Mouse (Mus musculus): ENCODE data around the gene Cadm3. TPM values are rescaled to one million over a fixed set of nuclear protein-coding genes. Genes with fewer than 3 reads are reported as not detected.
A peak's percentile ranks its signal among the peaks of the same experiment; 100 is the strongest.

The Cadm3 gene
- 1.5 and 2.1 TPM in 2 replicates for total RNA-seq (2015)
- total RNA-seq (2017): 0.51 and 5.2 TPM in 2 replicates

DNA sequence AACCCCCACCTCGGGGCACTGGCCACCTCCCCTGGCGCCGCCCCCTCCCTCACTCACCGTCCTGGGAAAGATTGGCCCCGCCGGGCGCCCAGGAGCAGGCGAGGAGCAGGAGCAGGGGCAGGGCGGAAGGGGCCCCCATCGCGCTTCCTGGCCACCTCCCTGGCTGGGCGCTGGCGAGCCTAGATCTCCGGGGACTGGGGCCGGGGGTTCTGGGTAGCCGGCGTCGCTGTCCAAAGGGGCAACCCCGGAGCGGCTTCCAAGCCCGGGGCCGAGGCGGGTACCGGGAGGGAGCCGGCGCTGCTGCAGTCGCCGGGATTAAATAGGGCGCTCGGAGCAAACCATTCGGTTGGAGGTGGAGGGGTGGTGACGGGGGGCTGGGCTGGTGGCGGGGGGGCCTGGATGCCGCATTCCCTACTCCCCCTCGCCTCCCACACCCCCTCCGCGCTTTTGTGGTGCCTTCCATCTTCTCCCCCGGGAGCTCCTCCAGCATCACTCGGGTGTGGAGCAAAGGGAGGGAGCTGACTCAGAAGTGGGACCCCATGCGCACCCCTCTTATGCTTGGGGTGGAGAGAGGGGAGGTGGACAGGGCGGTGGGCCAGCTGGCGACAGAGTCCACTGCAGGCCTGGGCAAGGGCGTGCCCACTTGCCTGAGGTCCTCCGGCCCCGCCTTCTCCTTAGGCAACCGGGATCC lies at the start of gene Cadm3:
Gene Cadm3 (minus strand): TSS at position 340 of the 691 bp plus-strand sequence.
- ATAC-seq (ENCODE audit: poor library complexity, severe bottlenecking): peak; percentile 13; the same call in 1 of the 2 replicates

DNA sequence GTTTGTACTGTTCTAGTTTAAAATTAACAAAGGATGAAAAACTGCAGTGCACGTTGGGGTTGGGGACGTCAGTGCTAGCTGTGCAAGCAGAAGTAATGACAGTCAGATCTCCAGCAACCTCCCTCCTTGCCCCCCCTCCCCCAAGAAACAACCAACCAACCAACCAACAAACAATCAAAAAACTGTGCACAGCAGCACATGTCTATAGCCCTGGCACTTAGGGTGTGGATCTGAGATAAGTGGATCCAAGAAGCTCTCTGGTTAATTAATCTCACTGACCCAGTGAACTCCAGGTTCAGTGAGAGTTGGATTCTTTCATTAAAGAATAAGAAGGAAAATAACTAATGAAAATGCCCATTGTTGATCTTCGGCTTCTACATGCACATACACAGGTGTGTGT lies 47.1 kb upstream of the Cadm3 start:
- no peak for ATAC-seq (ENCODE audit: poor library complexity, severe bottlenecking)

DNA sequence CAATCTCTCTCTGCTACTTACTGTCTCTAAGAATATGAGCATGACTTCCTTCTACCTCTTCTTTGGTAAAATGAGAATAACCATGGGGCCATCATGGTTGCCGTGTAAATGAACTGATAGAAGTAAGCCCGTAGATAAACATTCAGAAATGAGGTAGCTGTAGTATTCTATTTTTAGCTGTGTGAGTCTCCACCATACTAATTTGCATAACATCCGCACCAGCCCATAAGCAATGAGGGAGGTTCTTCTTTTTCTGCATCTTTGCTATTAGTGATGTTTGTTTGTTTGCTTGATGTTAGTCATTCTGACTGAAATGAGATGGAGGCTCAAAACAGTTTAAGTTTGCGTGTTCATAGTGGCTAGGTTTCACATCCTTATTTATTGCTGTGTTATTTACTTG lies 44.4 kb upstream of the Cadm3 start:
- peak; percentile 71 for ATAC-seq (ENCODE audit: poor library complexity, severe bottlenecking)

DNA sequence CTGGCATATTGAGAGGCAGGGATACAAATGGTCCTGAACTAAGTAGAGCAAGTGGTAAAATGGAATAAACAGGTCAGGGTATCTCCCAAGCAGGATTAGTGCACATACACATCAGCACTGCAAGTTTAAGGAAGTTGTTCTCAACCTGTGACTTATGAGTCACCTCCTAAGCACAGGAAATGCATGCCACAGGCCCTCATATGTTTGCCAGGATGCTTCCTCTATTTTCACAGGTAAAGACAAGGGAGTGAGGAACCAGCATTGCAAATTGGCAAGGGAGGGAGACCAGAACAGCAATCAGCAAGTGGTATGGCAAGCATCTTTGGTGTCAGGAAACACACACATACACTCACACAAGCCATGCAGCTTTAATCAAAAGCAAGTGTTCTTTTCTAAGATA lies 41.6 kb upstream of the Cadm3 start:
- peak; percentile 91 for ATAC-seq (ENCODE audit: poor library complexity, severe bottlenecking)

DNA sequence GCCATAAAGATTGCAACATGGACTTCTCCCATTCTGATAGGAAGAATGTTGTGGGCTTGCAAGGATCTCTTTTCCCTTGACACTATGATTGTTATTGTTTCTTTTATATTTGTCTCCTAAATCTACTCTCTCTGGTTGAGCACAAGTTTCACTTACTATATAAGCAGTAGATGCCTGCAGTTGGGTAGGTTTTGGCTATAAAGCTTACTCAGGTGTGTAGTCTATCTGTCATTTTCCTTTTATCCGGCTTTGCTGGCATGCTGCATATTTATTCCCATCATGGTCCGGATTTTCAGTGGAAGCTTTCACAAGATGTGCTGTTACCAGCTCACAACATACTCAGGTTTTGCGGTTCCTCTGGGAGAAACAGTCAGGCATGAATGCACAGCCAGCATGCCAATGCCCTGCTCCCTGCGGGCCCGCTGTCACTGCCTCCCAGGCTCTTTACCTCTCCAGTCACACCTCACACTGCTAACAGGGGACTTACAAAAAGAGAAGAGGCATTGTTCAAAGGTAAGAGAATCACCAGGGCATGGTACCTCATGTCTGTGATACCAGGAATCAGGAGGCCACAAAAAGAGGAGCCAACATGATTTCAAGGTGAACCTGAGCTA lies 37.3 kb upstream of the Cadm3 start:
- no peak for ATAC-seq (ENCODE audit: poor library complexity, severe bottlenecking)

DNA sequence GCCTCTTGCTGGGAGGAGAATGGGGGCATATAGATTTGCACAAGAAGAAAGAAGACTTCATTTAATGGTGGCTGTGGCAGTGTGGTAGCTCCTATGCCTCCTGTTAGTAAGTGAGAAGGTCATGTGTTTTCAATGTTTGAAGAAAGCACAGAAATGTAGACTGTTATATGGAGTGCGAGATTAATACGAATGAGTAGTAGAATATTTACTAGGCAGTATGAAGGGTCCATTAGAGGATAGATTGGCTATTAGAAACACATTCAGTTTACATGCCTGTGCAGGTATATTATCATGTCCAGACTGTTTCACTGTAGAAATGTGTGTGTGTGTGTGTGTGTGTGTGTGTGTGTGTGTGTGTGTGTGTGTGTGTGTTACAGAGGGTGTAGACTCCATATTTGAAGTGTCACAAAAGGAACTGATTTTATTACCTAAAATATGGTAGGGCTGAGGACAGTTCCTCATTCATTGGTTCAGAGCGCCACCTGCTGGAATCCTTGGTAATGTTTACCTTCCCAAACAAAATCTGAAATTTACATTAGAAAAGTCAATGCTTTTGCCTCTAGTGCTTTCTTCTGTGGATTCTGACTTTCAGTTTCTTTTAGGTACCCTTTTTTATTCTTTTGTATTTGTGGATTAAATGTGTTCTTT lies 31.0 kb upstream of the Cadm3 start:
- peak; percentile 83 for ATAC-seq (ENCODE audit: poor library complexity, severe bottlenecking)

DNA sequence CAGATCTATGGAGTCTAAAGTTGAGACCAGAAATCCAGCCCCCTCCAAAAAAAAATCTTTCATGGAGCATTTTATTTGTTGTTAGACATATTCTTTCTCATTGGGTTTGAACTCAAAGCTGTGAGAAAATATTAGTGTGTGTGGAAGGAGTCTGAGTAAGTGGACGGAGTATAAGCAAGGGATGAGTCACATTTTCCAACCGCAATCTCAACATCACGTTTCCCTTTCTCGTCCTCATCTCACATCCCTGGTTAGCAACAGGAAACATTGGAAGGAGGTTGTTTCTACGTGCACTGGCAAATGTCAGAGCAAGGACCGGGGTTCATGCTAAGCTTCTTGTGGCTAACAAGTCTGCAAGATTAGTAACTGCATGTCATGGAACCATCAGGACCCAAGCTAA lies 24.3 kb upstream of the Cadm3 start:
- 0 out of 2 replicates have a peak, but pooled peaks have one; percentile 13 for ATAC-seq (ENCODE audit: poor library complexity, severe bottlenecking)

DNA sequence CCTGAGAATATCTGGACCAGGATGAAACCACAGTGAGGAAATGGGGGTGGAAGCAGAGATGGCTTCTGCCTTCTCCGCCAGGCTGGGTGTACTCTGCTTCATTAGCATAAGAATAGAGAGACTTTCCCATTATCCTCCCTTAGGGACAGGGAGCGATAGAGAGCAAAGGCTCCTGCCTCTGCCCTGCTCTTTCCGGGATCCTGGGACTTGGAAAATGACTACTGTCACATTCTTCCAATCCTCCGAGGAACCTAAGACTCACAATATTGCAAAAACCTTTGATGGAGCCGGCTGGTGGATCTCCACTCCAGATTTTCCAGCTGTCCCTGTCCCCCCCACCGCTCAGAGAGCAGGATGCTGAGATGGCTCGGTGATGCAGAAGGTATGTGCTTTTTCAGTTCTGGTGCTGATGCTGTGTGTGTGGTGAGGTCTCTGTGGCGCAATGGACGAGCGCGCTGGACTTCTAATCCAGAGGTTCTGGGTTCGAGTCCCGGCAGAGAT lies 22.5 kb upstream of the Cadm3 start:
- ATAC-seq (ENCODE audit: poor library complexity, severe bottlenecking): no peak

DNA sequence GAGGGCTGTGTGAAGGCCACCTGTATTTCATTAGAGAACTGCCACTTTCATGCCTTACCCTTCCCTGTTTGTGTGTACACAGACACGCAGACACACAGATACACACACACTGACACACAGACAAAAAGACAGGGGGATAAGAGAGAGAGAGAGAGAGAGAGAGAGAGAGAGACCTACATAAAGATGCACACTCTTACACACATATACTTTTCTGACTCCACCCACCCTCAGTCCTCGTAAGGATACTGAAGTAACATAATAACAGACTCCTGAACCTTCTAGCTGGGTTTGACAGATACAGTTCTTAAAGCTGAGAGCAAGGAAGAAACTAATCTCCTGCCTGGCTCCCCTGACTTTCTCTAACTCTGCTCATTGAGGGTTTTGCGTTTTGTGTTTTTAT lies 21.9 kb upstream of the Cadm3 start:
- ATAC-seq (ENCODE audit: poor library complexity, severe bottlenecking): no peak

DNA sequence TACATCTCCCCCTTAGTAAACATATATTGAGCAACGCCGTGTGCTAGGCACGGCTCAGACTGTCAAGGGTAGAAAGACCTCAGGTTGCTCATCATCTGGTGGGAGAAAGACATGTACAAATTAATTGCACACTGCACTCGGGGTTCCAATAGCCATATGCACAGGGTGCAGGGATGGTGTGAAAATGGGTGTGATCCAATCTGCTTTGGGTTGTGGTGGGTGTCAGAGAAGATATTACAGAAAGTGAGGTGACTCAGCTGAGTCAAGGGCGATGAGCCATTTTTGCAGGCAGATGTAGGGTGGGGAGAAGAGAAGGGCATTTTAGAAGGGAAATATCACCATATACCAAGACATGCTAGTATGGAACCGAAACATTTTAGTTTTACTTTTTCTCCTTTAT lies 13.9 kb upstream of the Cadm3 start:
- no peak for ATAC-seq (ENCODE audit: poor library complexity, severe bottlenecking)

DNA sequence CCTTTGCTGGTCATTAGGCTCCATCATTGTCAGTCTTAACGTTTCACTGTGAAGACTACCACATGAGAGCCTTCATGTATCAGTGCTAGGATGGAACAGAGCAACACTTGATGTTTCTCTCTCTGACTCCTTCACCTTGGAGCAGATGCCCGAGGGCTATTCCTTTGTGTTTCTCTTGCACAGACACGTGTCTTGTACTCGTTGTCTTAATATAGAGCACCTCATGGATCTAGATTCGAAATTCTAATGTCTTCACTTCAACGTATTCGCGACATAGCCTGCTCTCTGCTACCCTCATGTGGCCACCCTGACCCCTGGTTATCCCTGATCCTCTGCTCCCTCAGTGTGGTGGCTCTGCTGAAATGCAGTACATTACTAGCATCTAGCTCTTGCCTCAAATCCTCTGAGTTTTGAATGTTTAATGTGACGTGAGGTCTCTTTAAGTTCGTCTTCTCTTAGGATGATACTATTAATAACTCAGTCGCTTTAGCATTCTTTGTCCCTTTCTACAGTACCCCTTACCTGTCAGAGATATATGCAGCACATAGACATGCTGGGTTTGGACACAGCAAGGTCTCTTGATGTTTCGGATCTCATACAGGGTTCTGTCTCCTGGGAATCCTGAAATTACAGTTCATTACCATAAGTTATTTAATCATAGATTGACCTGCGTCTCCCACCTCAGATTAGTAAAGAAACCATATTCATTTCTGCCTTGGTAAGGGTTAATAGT lies 10.1 kb upstream of the Cadm3 start:
- ATAC-seq (ENCODE audit: poor library complexity, severe bottlenecking): peak; percentile 77

DNA sequence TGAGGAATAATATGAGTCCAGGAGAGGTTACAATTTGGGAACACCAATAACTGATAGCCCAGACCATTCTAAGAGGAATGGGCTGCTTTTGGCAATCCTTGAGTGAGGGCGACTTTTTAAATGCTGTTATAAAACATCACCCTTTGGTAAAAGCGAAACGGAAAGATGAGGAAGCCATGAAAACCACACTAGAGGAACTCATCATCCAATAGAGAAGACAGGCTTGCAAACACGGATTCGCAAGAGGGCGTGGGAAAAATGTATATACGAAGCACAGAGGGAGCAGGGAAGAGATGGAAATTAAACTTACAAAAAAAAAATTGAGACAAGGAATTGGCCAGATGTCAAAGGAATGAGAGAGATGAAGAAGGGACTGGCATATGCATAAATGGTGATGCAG lies 6.5 kb upstream of the Cadm3 start:
- ATAC-seq (ENCODE audit: poor library complexity, severe bottlenecking): peak; percentile 69

DNA sequence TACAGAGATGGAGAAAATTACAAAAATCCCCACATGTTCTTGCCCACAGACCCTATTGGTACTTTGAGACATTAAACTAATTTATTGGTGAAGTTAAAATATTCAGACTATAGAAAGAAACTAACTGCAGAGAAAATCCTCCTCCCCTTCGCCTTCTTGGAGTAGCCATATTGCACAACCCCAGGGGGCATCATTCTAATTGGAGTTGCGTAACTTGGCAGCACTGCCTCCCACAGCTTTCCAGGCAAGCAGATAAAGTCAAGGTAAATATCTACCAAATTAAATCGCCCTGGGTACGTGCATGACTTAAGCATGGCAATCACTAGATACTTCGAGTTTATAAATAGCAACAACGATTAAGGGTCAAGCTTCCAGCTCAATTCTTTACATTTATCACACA lies 4.1 kb upstream of the Cadm3 start:
- no peak for ATAC-seq (ENCODE audit: poor library complexity, severe bottlenecking)

DNA sequence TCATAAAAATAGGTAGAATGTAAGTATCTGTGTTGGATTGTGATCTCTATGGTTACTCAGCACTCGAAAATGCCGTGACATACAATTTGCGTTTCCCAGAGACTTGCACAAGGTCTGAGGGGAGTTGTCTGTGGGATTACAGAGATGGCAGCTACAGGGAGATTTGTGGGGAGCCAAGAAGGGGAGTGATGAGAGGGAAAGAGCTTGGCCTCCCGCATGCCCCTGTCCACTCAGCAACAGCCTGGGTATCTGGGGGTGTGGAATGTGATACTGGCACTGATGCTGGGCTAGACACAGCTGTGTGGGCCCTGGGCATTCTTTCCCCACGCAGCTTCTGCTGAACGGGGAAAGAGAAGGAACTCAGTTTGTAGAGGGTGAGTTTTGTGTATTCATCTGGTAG lies 3.0 kb upstream of the Cadm3 start:
- no peak for ATAC-seq (ENCODE audit: poor library complexity, severe bottlenecking)

DNA sequence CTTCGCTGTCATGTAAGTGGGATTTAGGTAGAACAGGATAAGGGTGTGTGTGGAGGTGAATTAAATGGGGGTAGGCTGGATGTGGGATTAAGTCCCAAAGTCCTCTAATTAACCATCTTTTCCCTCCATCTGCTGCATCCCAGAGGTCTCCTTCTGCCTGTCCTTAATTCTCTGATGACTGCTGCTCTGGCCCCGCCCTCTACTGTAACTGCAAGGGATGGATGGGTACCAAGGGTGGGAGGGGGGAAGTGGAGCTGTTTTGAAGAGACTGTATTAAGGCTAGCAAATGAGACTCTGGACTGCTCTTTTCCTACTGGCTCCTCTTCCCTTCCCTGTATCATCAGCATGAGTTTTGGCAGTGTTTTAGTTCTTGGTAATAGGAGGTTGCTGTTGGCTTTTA lies 2.1 kb upstream of the Cadm3 start:
- no peak for ATAC-seq (ENCODE audit: poor library complexity, severe bottlenecking)

DNA sequence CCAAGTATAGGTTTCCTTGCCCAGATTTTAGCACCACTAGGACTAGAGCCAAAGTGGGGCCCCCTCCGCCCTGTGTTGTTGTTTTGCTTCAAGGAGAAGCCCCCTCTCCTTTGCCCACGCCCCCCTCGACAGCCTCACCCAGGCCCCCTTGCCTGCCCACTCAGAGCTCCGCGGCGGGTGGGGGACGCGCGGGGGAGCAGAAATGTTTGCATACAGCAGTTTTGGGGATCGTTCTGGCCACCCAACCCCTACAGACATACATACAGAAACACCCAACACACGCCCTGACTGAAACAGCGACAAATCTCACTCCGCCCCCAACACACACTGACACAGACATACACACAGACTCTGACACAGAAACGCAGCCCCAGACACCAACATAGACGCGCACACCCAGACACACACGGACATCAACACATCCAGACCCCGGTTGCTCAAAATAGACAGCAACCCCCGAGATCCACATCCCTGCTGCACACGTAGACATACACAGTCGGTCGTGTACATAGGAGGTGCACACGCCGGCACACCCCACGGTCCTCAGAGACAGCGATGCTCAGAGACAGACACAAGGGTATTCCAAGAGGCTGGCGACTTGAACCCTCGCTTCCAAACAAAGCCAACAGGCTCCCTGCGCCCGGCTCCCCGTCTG lies 667 bp downstream of the Cadm3 start:
- ATAC-seq (ENCODE audit: poor library complexity, severe bottlenecking): peak; percentile 12; the same call in 1 of the 2 replicates

DNA sequence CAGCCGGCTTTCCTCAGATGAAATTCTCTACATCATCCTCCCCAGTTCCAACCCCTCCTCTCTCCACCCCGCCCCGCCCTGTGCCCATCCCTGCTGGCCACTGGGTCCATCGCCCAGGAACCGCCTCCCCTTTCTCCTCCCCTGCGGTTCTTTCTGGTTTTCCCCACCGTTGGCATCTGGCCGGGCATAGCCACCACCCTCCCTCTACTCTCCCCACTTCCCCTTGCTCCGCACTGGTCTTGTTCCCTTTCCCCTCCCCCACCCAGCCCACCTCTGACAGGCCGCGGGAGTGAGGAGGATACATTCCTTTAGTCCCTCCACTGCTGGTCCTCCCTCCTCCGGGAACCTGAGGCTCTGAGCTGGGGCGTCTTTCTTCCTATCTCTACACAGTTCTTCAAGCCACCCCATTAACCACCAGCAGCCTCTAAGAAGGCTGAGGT lies 1.5 kb downstream of the Cadm3 start:
- ATAC-seq (ENCODE audit: poor library complexity, severe bottlenecking): peak; percentile 80

DNA sequence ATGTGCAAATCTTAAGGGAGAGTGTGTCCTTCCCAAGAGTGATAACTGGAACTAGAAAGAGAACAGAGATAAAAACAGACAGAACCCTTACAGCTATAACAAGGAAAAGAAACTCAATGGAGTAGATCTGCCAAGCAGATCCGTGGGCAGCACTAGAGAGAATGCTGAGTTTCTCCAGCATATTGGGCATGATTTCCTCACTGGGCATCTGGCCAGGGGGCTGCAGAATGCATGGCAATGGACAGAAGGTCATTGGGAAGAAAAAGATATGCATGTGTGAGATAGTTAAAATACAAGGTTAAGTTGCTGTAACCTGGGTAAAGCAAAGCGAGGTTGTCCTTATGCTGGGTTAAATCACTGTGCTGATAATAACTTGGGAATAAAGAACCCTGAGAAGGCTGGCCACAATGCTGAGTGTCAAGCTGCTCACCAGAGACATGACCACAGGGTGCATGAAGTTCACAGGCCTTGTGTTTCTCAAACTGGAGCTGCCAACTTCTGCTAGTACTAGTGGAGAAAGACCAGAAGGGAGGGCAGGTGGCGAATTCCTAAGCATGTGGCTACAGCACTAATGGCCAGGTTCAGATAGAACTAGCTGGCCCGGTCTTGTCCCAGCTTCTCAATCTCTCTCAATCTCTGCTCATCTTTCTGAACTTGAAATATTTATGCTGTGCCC lies 3.2 kb downstream of the Cadm3 start:
- no peak for ATAC-seq (ENCODE audit: poor library complexity, severe bottlenecking)

DNA sequence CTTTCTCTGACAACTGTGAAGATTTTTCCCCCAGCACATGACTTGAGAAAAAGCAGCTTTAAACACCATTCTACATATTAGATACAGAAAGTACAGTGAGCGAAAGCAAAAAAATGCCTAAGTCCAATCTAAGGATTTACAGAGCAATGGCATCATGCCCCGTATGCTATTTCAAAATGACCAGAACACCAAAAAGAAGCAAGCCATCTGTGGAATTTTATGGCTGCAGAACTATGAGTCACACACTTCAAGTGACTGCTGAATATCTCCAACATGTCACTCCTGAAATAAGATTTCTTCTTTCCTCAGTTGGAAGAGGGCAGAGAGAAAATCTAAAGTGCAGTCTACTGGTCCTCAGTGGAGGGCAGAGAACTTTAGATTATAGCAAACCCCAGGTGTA lies 4.1 kb downstream of the Cadm3 start:
- no peak for ATAC-seq (ENCODE audit: poor library complexity, severe bottlenecking)

DNA sequence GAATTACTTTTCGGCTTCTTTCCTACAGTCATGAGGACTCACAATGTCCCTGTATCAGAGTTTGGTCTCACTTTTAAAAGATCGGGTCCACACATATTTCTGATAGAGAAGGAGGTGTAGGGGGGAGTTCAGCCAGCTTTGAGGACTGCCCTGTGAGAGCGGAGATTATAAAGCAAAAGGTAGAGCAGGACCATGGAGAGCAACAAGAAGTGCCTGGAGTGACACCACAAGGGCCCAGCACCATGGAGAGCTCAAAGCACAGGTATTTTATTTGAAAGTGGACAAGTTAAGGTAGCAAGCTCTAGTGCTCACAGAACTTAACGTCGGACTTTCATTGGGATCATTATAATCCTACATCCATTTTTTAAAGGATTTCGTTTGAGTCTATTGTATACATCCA lies 5.8 kb downstream of the Cadm3 start:
- ATAC-seq (ENCODE audit: poor library complexity, severe bottlenecking): no peak

All from megakaryocyte, adult 5-6 weeks (primary cell).